Mouse (Mus musculus) Muller cell, postnatal 12 days (primary cell): Measurements from ENCODE around the gene Cd33.

ENCODE experiments used
- DNase-seq: peaks from one replicate; pipeline ENCODE4 v3.0.0-alpha.2; 2015; ENCODE audit errors: inconsistent ontology term

The Cd33 gene

GRCm38 (mm10) chr7:43515076-43515475 is 29.2 kb downstream of the Cd33 start:
- no peak for DNase-seq

- no peak for DNase-seq
Observed at GRCm38 (mm10) chr7:43512519-43512918, 31.7 kb downstream of the Cd33 start.

GRCm38 (mm10) chr7:43511707-43512478 is 32.3 kb downstream of the Cd33 start:
- DNase-seq, result no peak

- peak; percentile 41 for DNase-seq
Observed at GRCm38 (mm10) chr7:43495343-43496021, 48.7 kb downstream of the Cd33 start.

GRCm38 (mm10) chr7:43490861-43491260 is 53.4 kb downstream of the Cd33 start:
- no peak for DNase-seq

GRCm38 (mm10) chr7:43490182-43490584 is 54.0 kb downstream of the Cd33 start:
- peak; percentile 85 for DNase-seq

GRCm38 (mm10) chr7:43489631-43490125 is 54.5 kb downstream of the Cd33 start, which contains the start of gene Iglon5:
TSS of gene Iglon5 (minus strand) at chr7:43490075.
- DNase-seq, result peak; percentile 12

- DNase-seq, result peak; percentile 80
Observed at GRCm38 (mm10) chr7:43488646-43489045, 55.6 kb downstream of the Cd33 start.

- DNase-seq, result peak; percentile 50
Observed at GRCm38 (mm10) chr7:43483236-43483635, 61.0 kb downstream of the Cd33 start.

- DNase-seq, result peak; percentile 43
Observed at GRCm38 (mm10) chr7:43482090-43482716, 62.0 kb downstream of the Cd33 start.

- DNase-seq, result peak; percentile 89
Observed at GRCm38 (mm10) chr7:43481191-43481590, 63.0 kb downstream of the Cd33 start.

GRCm38 (mm10) chr7:43476376-43476775 is 67.9 kb downstream of the Cd33 start:
- DNase-seq, result no peak

GRCm38 (mm10) chr7:43475706-43476105 is 68.5 kb downstream of the Cd33 start:
- DNase-seq, result no peak
